Mouse (Mus musculus) liver, embryonic 11.5 days (tissue): ENCODE data around the gene Wrb. TPM values are rescaled to one million over a fixed set of nuclear protein-coding genes. Genes with fewer than 3 reads are reported as not detected.
"Not testable (repeated sequence)": the region's sequence is repeated elsewhere in the genome, so short reads cannot be mapped to it uniquely, and the experiment has no call there.

ENCODE experiments used
- ATAC-seq: fragments of 200-750 bp; cut with Nextera tagmentation; replicated peaks from 2 replicates; pipeline ENCODE4 v1.8.0; 2017; ENCODE audit warnings: moderate number of reproducible peaks, mild to moderate bottlenecking, moderate TSS enrichment, moderate library complexity; ENCODE audit not compliant: low FRiP score
- DNase-seq: peaks from one replicate; pipeline ENCODE4 v3.0.0-alpha.2; 2017; ENCODE audit warnings: low spot score
- H3K27ac ChIP-seq: fragments of 300-500 bp; sonication (generic); 2 replicates; pipeline ENCODE4 v1.5.1; 2014; ENCODE audit warnings: mild to moderate bottlenecking, low read depth, low read length, control low read depth
- H3K27me3 ChIP-seq: fragments of 300-500 bp; sonication (generic); replicated peaks from 2 replicates; pipeline ENCODE4 v1.6.1; 2014; ENCODE audit warnings: low read length, mixed read lengths; ENCODE audit not compliant: control insufficient read depth, insufficient read depth
- H3K36me3 ChIP-seq: fragments of 300-500 bp; sonication (generic); 2 replicates; pipeline ENCODE4 v1.6.1; 2014; ENCODE audit warnings: mild to moderate bottlenecking, low read length, moderate library complexity, mixed read lengths; ENCODE audit not compliant: control insufficient read depth, insufficient read depth
- H3K4me1 ChIP-seq: fragments of 300-500 bp; sonication (generic); replicated peaks from 2 replicates; pipeline ENCODE4 v1.6.1; 2014; ENCODE audit warnings: low read length, mixed read lengths; ENCODE audit not compliant: control insufficient read depth, insufficient read depth
- H3K4me2 ChIP-seq: fragments of 300-500 bp; sonication (generic); 2 replicates; pipeline ENCODE4 v1.6.1; 2014; ENCODE audit warnings: mild to moderate bottlenecking, control low read depth, moderate library complexity
- H3K4me3 ChIP-seq: fragments of 300-500 bp; sonication (generic); 2 replicates; pipeline ENCODE4 v1.5.1; 2014; ENCODE audit warnings: low read depth, low read length, control low read depth
- H3K9ac ChIP-seq: fragments of 300-500 bp; sonication (generic); 2 replicates; pipeline ENCODE4 v1.6.1; 2014; ENCODE audit warnings: low read depth, low read length, control low read depth
- H3K9me3 ChIP-seq: fragments of 300-500 bp; sonication (generic); 2 replicates; pipeline ENCODE4 v1.6.1; 2016; ENCODE audit warnings: low read length, inconsistent platforms, mixed read lengths; ENCODE audit not compliant: control insufficient read depth
- WGBS: fragments of 180-500 bp; shearing (Covaris S2); extraction: QIAGEN DNeasy Blood & Tissue Kit; methylation state at CpG from one replicate; pipeline ENCODE4 v1.1.7; 2014; 5-methylcytosine and 5-hydroxymethylcytosine counted together
- polyA plus RNA-seq: library from polyadenylated mRNA; unstranded; fragments of >200 nt; fragmentation: Nextera tagmentation; extraction: Ambion mirVana; gene quantifications from 2 replicates; pipeline ENCODE4 v1.2.1, GENCODE M21; 2014

Wrb gene
- polyA plus RNA-seq, 1 experiment from 2014 or later, result 48.3 TPM

DNA sequence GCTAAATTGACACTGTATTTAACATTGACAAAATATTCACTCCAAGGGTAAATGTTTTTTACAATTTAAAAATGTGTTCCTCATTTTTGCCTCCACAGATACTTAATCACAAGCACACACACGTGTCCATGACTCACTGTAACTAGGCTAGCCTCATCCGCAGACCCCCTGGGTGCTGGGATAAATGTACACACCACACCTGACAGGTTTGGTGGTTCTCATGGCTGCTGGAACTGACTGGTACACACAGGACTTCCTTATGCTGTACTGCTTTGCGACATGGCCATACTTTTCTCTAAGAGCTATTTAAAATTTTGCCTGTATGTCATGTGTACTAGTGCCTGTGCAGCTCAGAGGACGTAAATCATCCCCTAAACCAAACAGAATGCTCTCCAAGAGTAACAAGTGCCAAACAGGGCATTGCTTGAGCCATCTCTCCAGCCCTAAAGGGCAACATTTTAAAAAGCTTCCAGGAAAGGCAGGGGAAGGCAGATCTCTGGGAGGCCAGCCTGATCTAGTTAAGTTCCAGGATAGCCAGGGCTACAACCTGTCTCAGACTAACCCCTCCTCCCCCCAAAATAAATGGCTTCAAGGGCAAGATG is 25.1 kb upstream of the Wrb start:
- Histone ChIP-seq H3K27ac (no peak overlapping the region), H3K36me3 (peaks cover 19% of the 10 kb centered on the region), H3K4me2 (no peak overlapping the region), H3K4me3 (no peak overlapping the region), H3K9me3 (no peaks in the 10 kb centered on the region), H3K4me1 (no peaks in the 10 kb centered on the region), H3K27me3 (no peaks in the 10 kb centered on the region), H3K9ac (no peak overlapping the region)
- 70% methylated on average over 4 of the region's 4 CpGs for WGBS
- no peak for DNase-seq
- ATAC-seq, result no peak

DNA sequence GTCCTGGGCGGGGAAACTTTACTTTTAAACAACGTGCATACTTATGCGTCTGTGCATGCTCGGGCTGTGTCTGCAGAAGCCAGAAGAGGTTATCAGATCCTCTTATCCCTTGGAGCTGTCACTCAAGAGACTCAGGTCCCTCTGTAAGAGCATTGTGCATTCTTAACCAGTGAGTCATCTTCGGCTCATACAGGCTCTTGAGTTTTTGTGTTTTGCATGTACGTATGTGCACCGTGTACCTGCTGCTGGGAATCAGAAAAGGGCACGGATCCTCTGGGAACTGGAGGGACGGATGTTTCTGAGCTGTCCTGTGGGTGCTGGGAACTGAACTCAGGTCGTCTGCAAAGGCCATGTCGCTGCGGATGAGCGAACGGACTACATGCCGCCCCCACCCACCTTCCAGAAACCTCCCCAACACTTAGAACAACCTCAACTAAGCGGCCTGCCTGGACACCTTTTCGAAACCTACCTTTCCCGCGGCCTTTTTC is 18.5 kb upstream of the Wrb start:
- H3K27me3 ChIP-seq, result no peaks in the 10 kb centered on the region
- 4% methylated on average over 19 of the region's 19 CpGs for WGBS
- no peak for ATAC-seq
- peak overlapping the region; percentile 88 for H3K9ac ChIP-seq
- DNase-seq, result peak; percentile 60
- no peaks in the 10 kb centered on the region for H3K9me3 ChIP-seq
- H3K4me3 ChIP-seq, result peak overlapping the region; percentile 90
- H3K4me2 ChIP-seq, result peak overlapping the region; percentile 92
- peak overlapping the region; percentile 92 for H3K27ac ChIP-seq
- H3K36me3 ChIP-seq, result peaks cover 24% of the 10 kb centered on the region
- peaks cover 15% of the 10 kb centered on the region for H3K4me1 ChIP-seq

DNA sequence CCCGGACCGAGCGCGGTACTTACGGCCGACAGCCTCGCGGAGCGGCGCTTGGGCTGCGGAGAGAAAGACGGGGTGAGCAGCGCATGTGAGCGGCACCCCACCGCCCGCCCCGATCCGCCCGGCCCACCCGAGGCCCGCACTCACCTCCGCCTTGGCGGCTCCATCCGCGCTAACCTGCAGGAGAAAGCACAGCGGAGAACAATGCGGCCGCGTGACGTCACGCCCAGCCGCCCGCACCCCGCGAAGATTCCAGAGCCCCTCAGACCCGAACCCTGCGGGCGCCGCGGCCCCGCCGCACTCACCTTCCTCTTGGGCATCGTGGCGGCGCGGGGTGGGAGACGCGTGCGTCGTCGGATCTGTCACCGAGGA is 17.9 kb upstream of the Wrb start:
- ATAC-seq, result peak; percentile 58
- DNase-seq, result no peak
- H3K9ac ChIP-seq, result peak overlapping the region; percentile 88
- peak overlapping the region; percentile 92 for H3K4me2 ChIP-seq
- H3K27ac ChIP-seq, result peak overlapping the region; percentile 92
- H3K9me3 ChIP-seq, result no peaks in the 10 kb centered on the region
- peak overlapping the region; percentile 90 for H3K4me3 ChIP-seq
- H3K36me3 ChIP-seq, result peaks cover 24% of the 10 kb centered on the region
- under 1% methylated on average over 51 of the region's 52 CpGs for WGBS
- no peaks in the 10 kb centered on the region for H3K27me3 ChIP-seq
- H3K4me1 ChIP-seq, result peaks cover 15% of the 10 kb centered on the region

DNA sequence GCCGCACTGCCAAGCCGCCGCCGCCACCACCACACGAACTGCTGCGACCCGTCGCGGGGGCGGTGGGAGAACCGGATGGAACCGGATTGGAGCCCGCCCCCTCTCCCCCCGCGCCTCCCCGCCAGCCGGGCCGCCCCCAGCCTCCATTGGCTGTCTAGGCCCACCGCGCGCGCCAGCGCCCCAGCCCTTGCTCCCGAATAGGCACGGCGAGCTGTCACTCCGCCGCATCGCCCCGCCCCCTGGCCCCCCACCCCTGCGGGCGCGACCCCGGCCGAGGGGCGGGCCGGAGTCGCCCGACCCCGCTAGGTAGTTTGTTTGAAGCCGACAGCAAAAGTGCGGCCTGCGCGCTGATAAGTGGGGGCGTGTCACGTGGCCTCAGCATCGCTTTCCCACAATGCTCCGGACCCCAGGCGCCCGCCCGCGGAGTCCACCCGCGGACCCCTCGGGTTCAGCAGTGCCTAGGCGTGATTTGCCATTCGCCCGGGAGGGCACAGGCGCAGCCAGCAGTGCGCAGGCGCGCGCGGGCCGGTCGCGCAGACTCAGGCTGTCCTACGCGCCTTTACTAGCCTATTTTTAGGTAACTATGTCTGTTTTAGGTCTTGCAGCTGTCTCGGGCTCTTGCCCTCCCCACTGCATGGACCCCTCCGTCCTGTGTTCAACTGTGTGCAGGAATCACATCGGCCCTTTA is 17.4 kb upstream of the Wrb start, which contains the start of gene Hmgn1:
Hmgn1 (minus strand) TSS at position 73 of the 688 bp plus-strand sequence.
- H3K27me3 ChIP-seq, result no peaks in the 10 kb centered on the region
- H3K4me2 ChIP-seq, result peak within 1 kb of the TSS; percentile 92
- H3K9ac ChIP-seq, result peak within 1 kb of the TSS; percentile 88
- peak within 1 kb of the TSS; percentile 90 for H3K4me3 ChIP-seq
- peaks cover 15% of the 10 kb centered on the region for H3K4me1 ChIP-seq
- peak within 1 kb of the TSS; percentile 92 for H3K27ac ChIP-seq
- ATAC-seq, result peak; percentile 94
- WGBS, result under 1% methylated on average over 59 of the region's 72 CpGs
- peaks cover 24% of the 10 kb centered on the region for H3K36me3 ChIP-seq
- no peaks in the 10 kb centered on the region for H3K9me3 ChIP-seq
- DNase-seq, result peak; percentile 97

DNA sequence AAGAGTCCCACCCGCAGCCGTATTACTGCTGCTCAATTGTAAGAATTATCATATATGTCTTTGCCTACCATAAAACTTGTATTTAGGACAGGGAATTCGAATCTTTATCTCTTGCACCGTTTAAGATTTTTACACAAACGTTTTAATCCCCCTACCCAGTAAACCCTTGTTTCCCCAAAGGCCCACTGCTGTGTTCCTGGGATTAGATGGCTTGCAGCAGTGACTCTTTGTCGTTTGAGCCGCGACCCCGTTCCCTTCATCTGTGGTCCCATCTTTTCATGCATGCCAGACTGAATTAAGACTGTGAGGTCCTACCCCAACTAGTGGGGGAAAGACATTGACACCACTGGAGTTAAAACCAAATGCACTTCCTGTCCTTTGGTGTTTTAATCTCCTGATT is 16.7 kb upstream of the Wrb start:
- 4% methylated on average over 9 of the region's 9 CpGs for WGBS
- Histone ChIP-seq H3K4me3 (peak overlapping the region; percentile 90), H3K27ac (peak overlapping the region; percentile 92), H3K27me3 (no peaks in the 10 kb centered on the region), H3K9ac (peak overlapping the region; percentile 88), H3K4me2 (peak overlapping the region; percentile 92), H3K36me3 (peaks cover 24% of the 10 kb centered on the region), H3K4me1 (peaks cover 15% of the 10 kb centered on the region), H3K9me3 (no peaks in the 10 kb centered on the region)
- ATAC-seq (no peak), DNase-seq (no peak)

DNA sequence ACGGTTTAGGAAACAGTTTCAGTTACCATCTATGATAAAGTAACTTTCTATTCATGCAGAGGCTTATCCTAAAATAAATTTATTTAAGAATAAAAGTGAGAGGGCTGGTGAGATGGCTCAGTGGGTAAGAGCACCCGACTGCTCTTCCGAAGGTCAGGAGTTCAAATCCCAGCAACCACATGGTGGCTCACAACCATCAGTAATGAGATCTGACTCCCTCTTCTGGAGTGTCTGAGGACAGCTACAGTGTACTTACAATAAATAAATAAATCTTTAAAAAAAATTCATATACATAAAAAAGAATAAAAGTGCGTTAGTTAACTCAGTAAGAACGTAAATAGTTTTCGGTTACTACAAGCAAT is 478 bp upstream of the Wrb start:
- H3K9ac ChIP-seq, H3K27me3 ChIP-seq, H3K36me3 ChIP-seq, H3K4me2 ChIP-seq, DNase-seq, H3K9me3 ChIP-seq, H3K27ac ChIP-seq: not testable (repeated sequence)
- Histone ChIP-seq H3K4me3 (peak overlapping the region; percentile 91), H3K4me1 (peaks cover 17% of the 10 kb centered on the region)
- peak; percentile 18 for ATAC-seq
- WGBS, result 24% methylated on average over 6 of the region's 6 CpGs

DNA sequence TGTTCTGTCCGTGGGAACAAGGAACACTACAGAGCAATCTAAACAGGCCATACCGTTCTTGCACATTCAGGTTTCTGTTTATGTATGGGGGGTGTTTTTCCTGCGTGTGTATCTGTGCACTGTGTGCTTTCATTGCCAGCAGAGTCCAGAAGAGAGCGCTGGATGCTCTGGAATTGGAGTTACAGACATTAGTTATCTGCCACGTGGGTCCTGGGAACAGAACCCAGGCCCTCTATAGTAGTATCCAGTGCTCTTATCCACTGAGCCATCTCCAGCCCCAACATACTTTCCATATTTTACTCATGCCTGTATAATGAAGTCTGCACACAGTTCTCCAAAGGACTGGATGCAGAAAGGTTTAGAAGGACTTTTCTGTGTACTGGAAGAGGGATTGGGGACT is 607 bp downstream of the Wrb start:
- no peak for DNase-seq
- peak; percentile 9; the same call in 1 of the 2 replicates for ATAC-seq
- Histone ChIP-seq H3K4me2 (peak overlapping the region; percentile 93), H3K27me3 (no peaks in the 10 kb centered on the region), H3K9me3 (no peaks in the 10 kb centered on the region), H3K4me3 (peak overlapping the region; percentile 91), H3K27ac (peak overlapping the region; percentile 32; the same call in 1 of the 2 replicates), H3K9ac (peak overlapping the region; percentile 79), H3K4me1 (peaks cover 17% of the 10 kb centered on the region), H3K36me3 (no peaks in the 10 kb centered on the region)
- under 1% methylated on average over 5 of the region's 5 CpGs for WGBS

DNA sequence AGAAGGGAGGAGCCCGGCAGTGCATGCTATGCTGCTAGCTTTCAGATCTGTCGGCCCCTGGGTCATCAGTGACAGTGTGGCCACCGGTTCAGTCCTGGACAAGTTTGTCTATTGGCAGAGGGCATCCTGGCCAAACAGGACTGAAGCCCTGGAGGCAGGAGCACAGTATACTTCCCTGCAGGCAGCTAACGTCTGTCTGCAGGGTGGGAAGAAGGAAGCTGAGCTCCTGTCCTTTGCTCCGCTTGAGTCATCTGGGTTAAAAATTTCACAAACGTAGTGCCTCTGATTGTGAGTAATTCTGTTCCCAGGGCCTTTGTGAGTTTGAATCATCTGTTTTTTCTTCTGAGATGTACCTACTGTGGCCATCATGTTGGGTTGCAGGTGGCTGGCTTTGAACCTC is 3.6 kb downstream of the Wrb start:
- Histone ChIP-seq H3K4me2 (no peak overlapping the region), H3K27ac (no peak overlapping the region), H3K36me3 (peaks cover 9% of the 10 kb centered on the region), H3K4me1 (peaks cover 17% of the 10 kb centered on the region), H3K27me3 (no peaks in the 10 kb centered on the region), H3K9ac (no peak overlapping the region), H3K4me3 (no peak overlapping the region), H3K9me3 (no peaks in the 10 kb centered on the region)
- WGBS, result 75% methylated on average over 6 of the region's 6 CpGs
- DNase-seq, result no peak
- ATAC-seq, result no peak

DNA sequence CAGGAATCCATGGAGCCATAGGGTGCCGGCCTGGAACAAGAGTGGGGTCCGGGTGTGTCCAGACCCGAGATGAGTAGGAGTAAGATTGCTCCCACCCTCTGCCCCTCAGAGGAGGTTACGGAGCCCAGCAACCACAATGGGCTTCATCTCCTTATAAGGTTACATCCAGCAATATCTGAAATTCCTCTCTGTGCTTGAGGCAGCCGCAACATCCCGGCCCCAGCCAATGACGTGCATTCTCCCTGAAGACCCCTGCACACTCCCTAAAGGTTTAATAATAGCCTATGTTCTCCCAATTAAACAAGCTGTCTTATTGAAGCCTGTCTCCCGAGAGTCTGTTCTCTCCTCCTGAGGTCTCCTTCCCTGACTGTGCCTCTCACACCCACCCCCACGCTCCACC is 4.1 kb downstream of the Wrb start:
- DNase-seq, result no peak
- Histone ChIP-seq H3K27ac (no peak overlapping the region), H3K9ac (no peak overlapping the region), H3K27me3 (no peaks in the 10 kb centered on the region), H3K9me3 (no peaks in the 10 kb centered on the region), H3K36me3 (peaks cover 11% of the 10 kb centered on the region), H3K4me1 (peaks cover 17% of the 10 kb centered on the region), H3K4me3 (no peak overlapping the region), H3K4me2 (no peak overlapping the region)
- WGBS, result 76% methylated on average over 9 of the region's 9 CpGs
- ATAC-seq, result no peak
